In the genomic region with DNA sequence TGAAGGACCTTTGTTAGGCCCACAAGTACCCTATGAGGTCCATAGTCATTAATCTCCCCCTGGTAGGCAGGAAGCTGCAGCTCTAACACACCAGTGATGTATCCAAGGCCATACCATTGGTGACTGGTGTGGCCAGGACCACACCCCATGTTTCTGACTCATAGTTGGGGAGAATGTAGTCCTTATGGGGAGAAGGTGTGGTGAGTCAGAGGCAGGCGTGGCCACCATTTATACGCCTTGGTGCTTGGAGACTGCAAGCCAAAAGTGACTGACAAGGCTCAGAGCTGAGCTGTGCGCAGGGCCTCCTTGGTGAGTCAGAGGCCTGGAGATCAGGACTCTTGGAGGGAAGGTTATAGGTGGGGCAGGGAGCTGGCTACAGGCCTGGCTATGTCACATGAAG, we compare ENCODE assay signal across 14 mouse cellular contexts. TPM values are rescaled to one million over a fixed set of nuclear protein-coding genes. Genes with fewer than 3 reads are reported as not detected.
DNase-seq lines count a peak whose midpoint lies in the region; ATAC-seq and TF ChIP-seq lines count a peak whose summit lies in the region.
"Had no signal": no experiment of that assay in that cellular context is flagged by ENCODE, and none has a peak within 500 bp of the region (broad histone marks: within the 10 kb centered on the region; RNA-seq: fewer than 3 reads in every experiment).

No protein-coding gene starts in this region.

- TF ChIP-seq POLR2A in lung, adult 2 months (IDR thresholded peaks at IDR 0.05; ENCODE audit: borderline replicate concordance, extremely low read depth, low read depth, low read length): no peak

- H3K9ac ChIP-seq in lung, postnatal 0 days (replicated peaks; ENCODE audit: low read depth): no peak overlapping the region
- no peak overlapping the region for H3K9ac ChIP-seq in stomach, embryonic 14.5 days (replicated peaks; ENCODE audit: low read depth, low read length)
- no peak overlapping the region for H3K9ac ChIP-seq in forebrain, embryonic 12.5 days
- H3K9ac ChIP-seq: forebrain, embryonic 13.5 days had no signal

- H3K27me3 ChIP-seq in lung, postnatal 0 days (replicated peaks; ENCODE audit: insufficient read depth, low read length): no peaks in the 10 kb centered on the region
- H3K27me3 ChIP-seq in stomach, embryonic 14.5 days (ENCODE audit: control insufficient read depth, insufficient read depth, low read length): no peaks in the 10 kb centered on the region
- no peaks in the 10 kb centered on the region; the same call in 1 of the 2 replicates for H3K27me3 ChIP-seq in forebrain, embryonic 12.5 days
- no peaks in the 10 kb centered on the region for H3K27me3 ChIP-seq in midbrain, embryonic 10.5 days (ENCODE audit: low read depth, poor library complexity, severe bottlenecking)
- H3K27me3 ChIP-seq: forebrain, embryonic 13.5 days had no signal

- no peaks in the 10 kb centered on the region for H3K4me1 ChIP-seq in lung, postnatal 0 days (ENCODE audit: insufficient read depth, low read depth, low read length)
- no peaks in the 10 kb centered on the region for H3K4me1 ChIP-seq in lung, adult 2 months (ENCODE audit: control insufficient read depth, insufficient read depth, low read length)
- H3K4me1 ChIP-seq in stomach, embryonic 14.5 days (ENCODE audit: control insufficient read depth, insufficient read depth, low read length): no peaks in the 10 kb centered on the region
- peaks cover 8% of the 10 kb centered on the region; the same call in 1 of the 2 replicates for H3K4me1 ChIP-seq in forebrain, embryonic 12.5 days
- peaks cover 14% of the 10 kb centered on the region for H3K4me1 ChIP-seq in midbrain, embryonic 10.5 days
- H3K4me1 ChIP-seq: forebrain, embryonic 13.5 days had no signal

- WGBS in lung, postnatal 0 days: 75% methylated on average over 3 of the region's 3 CpGs
- 71% methylated on average over 3 of the region's 3 CpGs for WGBS in lung, adult 2 months
- WGBS in stomach, embryonic 14.5 days: 60% methylated on average over 3 of the region's 3 CpGs
- 93% methylated on average over 3 of the region's 3 CpGs for WGBS in forebrain, embryonic 12.5 days
- 84% methylated on average over 3 of the region's 3 CpGs for WGBS in midbrain, embryonic 10.5 days

- TF ChIP-seq EP300 in lung, postnatal 0 days (IDR thresholded peaks at IDR 0.05): no peak

- TF ChIP-seq CTCF in lung, postnatal 0 days (IDR thresholded peaks at IDR 0.05): no peak
- TF ChIP-seq CTCF in lung, adult 2 months (IDR thresholded peaks at IDR 0.05; ENCODE audit: insufficient read depth, low read length): no peak

- H3K4me2 ChIP-seq in lung, postnatal 0 days (replicated peaks; ENCODE audit: low read depth, low read length): no peak overlapping the region
- H3K4me2 ChIP-seq in stomach, embryonic 14.5 days (replicated peaks; ENCODE audit: low read depth, low read length): no peak overlapping the region
- H3K4me2 ChIP-seq in forebrain, embryonic 12.5 days: no peak overlapping the region
- H3K4me2 ChIP-seq: forebrain, embryonic 13.5 days had no signal

- no peaks in the 10 kb centered on the region for H3K9me3 ChIP-seq in lung, postnatal 0 days (ENCODE audit: low read length)
- no peaks in the 10 kb centered on the region for H3K9me3 ChIP-seq in stomach, embryonic 14.5 days (ENCODE audit: control insufficient read depth, low read depth, low read length)
- H3K9me3 ChIP-seq in forebrain, embryonic 12.5 days: no peaks in the 10 kb centered on the region
- H3K9me3 ChIP-seq in midbrain, embryonic 10.5 days (replicated peaks): no peaks in the 10 kb centered on the region
- H3K9me3 ChIP-seq: forebrain, embryonic 13.5 days; limb, embryonic 10.5 days had no signal

- ATAC-seq in lung, postnatal 0 days: peak; percentile 83
- peak; percentile 82 for ATAC-seq in stomach, embryonic 14.5 days (ENCODE audit: insufficient number of reproducible peaks, insufficient read depth, low FRiP score, low read depth)
- no peak for ATAC-seq in forebrain, embryonic 12.5 days (ENCODE audit: low FRiP score)
- ATAC-seq: activated CD4-positive, CD25-positive, alpha-beta regulatory T cell, adult 4 months; forebrain, embryonic 13.5 days had no signal

- H3K4me3 ChIP-seq in lung, postnatal 0 days (ENCODE audit: low read depth, low read length): no peak overlapping the region
- H3K4me3 ChIP-seq in lung, adult 2 months (replicated peaks; ENCODE audit: extremely low read depth, low read depth, low read length): no peak overlapping the region
- no peak overlapping the region for H3K4me3 ChIP-seq in stomach, embryonic 14.5 days (ENCODE audit: low read depth, low read length)
- no peak overlapping the region for H3K4me3 ChIP-seq in forebrain, embryonic 12.5 days (replicated peaks)
- H3K4me3 ChIP-seq in midbrain, embryonic 10.5 days: no peak overlapping the region
- H3K4me3 ChIP-seq: forebrain, embryonic 13.5 days; limb, embryonic 10.5 days had no signal

- H3K36me3 ChIP-seq in lung, postnatal 0 days (ENCODE audit: insufficient read depth, low read length): no peaks in the 10 kb centered on the region
- H3K36me3 ChIP-seq in stomach, embryonic 14.5 days (ENCODE audit: control insufficient read depth, insufficient read depth, low read length): no peaks in the 10 kb centered on the region
- H3K36me3 ChIP-seq in forebrain, embryonic 12.5 days (replicated peaks): no peaks in the 10 kb centered on the region
- no peaks in the 10 kb centered on the region for H3K36me3 ChIP-seq in midbrain, embryonic 10.5 days
- H3K36me3 ChIP-seq: limb, embryonic 10.5 days had no signal

- peak; percentile 51 for DNase-seq in lung, postnatal 0 days (ENCODE audit: low spot score)
- no peak for DNase-seq in lung, adult 2 months
- peak; percentile 62 for DNase-seq in Muller cell, postnatal 12 days (ENCODE audit: inconsistent ontology term)
- DNase-seq in c-Kit-positive CD71-positive TER-119-negative erythroid progenitor cells, embryonic 14.5 days (ENCODE audit: low read depth): peak; percentile 20
- DNase-seq in left cerebral cortex, adult 9 months (ENCODE audit: low spot score in 2 of 2): no peak
- DNase-seq in midbrain, embryonic 10.5 days (ENCODE audit: low spot score): no peak
- DNase-seq: cerebellum, adult 2 months; thymus, adult 2 months had no signal

- H3K27ac ChIP-seq in lung, postnatal 0 days (ENCODE audit: low read length): no peak overlapping the region
- no peak overlapping the region for H3K27ac ChIP-seq in stomach, embryonic 14.5 days (ENCODE audit: low read length)
- no peak overlapping the region for H3K27ac ChIP-seq in forebrain, embryonic 12.5 days
- no peak overlapping the region for H3K27ac ChIP-seq in midbrain, embryonic 10.5 days (replicated peaks)
- H3K27ac ChIP-seq: forebrain, embryonic 13.5 days; limb, embryonic 10.5 days had no signal

RNA-seq across cellular contexts. Expression of gene Ngef, which starts 22.7 kb away (rescaled TPM):
- 3.8 and 5.9 TPM in 2 replicates for polyA plus RNA-seq in lung, postnatal 0 days (2015; fragmentation: Nextera tagmentation; extraction: Ambion mirVana)
- polyA plus RNA-seq in lung, adult 2 months (2012; rRNA removed): 7.2 and 7.4 TPM in 2 replicates
- 7.4 and 8.9 TPM in 2 replicates for polyA plus RNA-seq in stomach, embryonic 14.5 days (2014; fragmentation: Nextera tagmentation; extraction: Ambion mirVana)
- polyA plus RNA-seq in forebrain, embryonic 12.5 days (2016; fragmentation: Nextera tagmentation; extraction: Ambion mirVana): 2.2 and 3.0 TPM in 2 replicates
- 5.2 and 7.4 TPM in 2 replicates for polyA plus RNA-seq in midbrain, embryonic 10.5 days (2016; fragmentation: Nextera tagmentation; extraction: Ambion mirVana)
- polyA plus RNA-seq: activated CD4-positive, CD25-positive, alpha-beta regulatory T cell, adult 4 months had no signal

RNA-seq across cellular contexts. Expression of gene Neu2, which starts 41.3 kb away (rescaled TPM):
- 2.9 and 4.8 TPM in 2 replicates for polyA plus RNA-seq in lung, postnatal 0 days (2015; fragmentation: Nextera tagmentation; extraction: Ambion mirVana)
- polyA plus RNA-seq in lung, adult 2 months (2012; rRNA removed): 2.7 and 10.1 TPM in 2 replicates
- polyA plus RNA-seq in stomach, embryonic 14.5 days (2014; fragmentation: Nextera tagmentation; extraction: Ambion mirVana): 2.3 and 2.8 TPM in 2 replicates
- not detected in 2 replicates for polyA plus RNA-seq in forebrain, embryonic 12.5 days (2016; fragmentation: Nextera tagmentation; extraction: Ambion mirVana)
- polyA plus RNA-seq in midbrain, embryonic 10.5 days (2016; fragmentation: Nextera tagmentation; extraction: Ambion mirVana): not detected in 2 replicates
- polyA plus RNA-seq: activated CD4-positive, CD25-positive, alpha-beta regulatory T cell, adult 4 months; forebrain, embryonic 13.5 days; heart, postnatal 0 days; limb, embryonic 10.5 days had no signal

Comparison
In these comparisons a context has a peak if more than half of its experiments do, and no peak if none do; other contexts are left out.
1. DNase-seq: peak in lung, postnatal 0 days (single experiment), Muller cell, postnatal 12 days (single experiment) and c-Kit-positive CD71-positive TER-119-negative erythroid progenitor cells, embryonic 14.5 days (single experiment); none in lung, adult 2 months (single experiment), left cerebral cortex, adult 9 months (0 of 2) and midbrain, embryonic 10.5 days (single experiment).